Mouse (Mus musculus): ENCODE measurements around the gene Mrvi1.

Gene Mrvi1

DNA sequence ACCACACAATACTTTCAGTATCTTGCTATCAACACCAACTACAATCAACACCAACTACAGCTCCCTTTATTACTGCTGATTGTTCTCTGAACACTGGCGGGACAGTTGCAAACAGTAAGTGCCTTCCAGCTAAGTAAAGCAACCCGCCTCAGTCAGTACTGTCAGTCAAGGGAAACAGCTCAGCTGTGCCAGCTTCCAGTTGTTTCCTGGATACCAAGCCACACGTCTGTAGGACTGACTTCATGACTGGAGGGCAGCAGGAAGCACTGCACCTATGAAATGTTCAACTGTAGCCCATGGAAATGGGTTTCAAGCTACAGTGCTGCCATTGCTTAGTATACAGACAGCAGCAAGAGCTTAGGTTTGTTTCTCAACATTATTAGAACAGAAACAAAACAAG is 147.7 kb downstream of the Mrvi1 start:
- no peak for DNase-seq (ENCODE audit: low spot score in 2 of 2)

DNA sequence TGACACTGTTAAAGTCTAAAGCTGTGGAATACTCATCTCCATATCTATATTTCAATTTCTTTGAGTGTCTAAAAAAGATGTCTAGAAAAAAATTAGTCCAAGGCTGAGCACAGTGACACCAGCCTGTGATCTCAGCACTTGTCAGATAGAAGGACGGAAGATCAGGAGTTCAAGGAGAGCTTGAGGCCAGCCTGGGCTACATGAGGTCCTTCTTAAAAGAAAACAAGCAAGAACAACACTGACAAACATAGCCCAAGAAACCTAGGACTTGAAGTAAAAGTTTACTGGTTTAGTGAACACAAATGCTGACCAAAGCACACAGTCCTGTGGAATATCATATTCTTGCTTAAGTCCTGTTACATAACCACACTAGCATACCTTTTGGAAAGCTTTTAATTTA is 148.2 kb downstream of the Mrvi1 start:
- DNase-seq (ENCODE audit: low spot score in 2 of 2) = no peak

DNA sequence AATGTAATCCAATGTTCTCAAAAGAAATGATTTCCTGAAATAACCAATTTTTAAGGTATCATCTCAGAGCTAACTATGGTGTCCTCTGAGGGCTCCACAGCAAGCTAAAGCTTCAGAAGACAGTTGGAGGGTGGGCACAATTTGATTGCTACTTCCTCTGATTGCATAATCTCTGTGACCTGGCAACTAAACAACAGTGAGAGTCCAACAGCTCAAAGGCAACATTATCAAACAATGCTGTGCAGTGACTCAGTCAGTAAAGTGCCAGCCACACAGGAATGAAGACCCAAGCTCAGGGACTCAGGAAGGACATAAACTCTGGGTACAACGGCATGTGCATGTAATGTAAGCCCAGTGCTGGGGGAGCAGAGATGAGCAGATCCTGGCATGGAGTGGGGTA is 149.2 kb downstream of the Mrvi1 start:
- DNase-seq (ENCODE audit: low spot score in 2 of 2) = no peak

DNA sequence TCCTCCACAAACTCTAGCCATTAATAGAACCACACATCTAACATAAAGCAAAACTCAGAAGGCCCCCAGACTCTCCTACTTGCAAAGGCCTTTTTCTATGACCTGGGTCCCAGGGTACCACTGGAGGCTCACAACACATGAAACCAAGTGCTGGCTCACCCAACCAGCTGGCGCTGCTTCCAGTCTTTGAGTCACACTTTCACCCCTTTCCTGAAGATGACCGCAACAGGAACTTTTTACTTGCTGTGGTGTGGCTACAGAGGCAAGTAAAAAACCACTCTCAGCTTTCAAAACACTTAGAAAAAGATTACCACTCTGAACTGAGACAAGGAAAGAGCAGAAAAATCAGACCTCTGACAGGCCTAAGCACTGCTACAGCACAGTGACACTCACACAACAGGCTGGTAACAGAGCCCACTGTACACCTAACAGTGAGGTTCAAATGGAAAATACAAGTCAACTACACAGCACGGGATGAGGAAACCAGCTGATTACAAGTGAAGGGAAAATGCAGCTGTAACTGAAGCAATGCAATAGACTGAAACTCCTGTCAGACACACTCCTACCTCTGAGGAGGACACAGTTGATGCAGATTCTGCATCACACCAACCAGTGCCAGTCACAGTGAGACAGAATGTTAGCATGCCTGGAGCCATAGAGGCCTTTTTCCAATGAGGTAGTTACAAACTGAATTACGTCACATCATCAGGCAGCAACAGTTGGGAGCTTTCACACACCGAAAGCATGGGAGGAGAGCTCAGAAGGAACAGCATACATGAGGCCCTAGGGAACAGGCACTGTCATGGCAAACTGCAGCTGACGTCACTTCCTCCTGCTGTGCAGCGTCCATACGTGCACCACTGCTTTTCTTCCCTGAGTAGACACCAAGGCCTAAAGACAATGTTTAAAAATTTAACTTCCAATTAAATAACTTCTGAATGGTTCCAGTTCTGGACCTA is 158.0 kb downstream of the Mrvi1 start:
- no peak for DNase-seq (ENCODE audit: low spot score in 2 of 2)

DNA sequence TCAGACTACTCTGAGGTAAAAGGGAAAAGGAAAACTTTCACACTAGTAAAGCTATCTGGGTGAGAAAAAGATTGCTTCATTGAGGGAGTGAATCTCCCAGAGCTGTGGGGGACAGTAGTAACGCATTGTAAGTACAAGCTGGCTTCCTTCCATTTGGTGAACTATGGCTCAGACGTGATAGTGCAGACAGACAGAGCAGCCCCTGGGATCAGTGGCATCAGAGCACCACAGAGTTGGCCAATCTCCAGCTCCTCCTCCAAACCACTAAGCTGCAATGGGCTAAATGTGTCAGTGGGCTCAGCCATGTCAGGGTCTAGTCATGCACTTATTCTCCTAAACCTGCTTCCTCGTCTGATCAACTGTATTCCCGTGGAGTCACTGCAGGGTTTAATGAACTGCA is 158.7 kb downstream of the Mrvi1 start:
- DNase-seq (ENCODE audit: low spot score in 2 of 2) = no peak

DNA sequence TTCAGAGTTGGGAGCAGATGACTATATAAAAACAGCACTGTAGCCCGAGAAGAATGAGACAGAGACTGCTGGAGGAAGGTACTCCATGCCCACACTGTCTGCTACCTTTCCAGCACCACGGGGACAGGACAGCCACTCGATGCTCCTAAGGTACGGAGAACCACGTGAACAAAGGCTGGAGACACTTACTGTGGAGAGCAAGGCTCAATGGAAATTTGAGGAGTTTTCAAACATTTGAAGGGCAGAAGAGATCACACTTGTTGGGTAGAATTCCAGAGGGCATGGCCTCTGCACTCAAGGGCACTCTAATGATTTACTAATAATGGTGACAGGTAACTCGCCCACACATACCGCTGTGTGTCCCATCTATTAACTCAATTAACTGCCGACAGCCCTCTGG is 159.2 kb downstream of the Mrvi1 start:
- no peak for DNase-seq (ENCODE audit: low spot score in 2 of 2)

DNA sequence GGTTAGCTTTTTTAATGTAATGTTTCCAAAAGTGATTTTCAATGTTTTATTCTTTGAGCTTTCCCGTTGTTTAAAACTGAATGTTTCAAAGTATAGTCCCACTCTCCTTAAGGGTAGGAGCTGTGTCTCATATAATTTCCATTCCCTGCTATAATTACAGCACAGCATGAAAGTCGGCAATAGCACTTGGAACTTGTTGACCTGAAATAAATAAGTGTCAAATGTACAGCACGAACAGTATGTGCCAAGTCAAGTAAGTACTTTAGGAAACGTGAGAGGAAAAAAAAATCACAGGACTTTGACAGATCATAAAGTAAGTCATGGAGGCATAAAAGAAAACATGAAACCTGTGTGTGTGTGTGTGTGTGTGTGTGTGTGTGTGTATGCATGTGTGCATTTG is 160.2 kb downstream of the Mrvi1 start:
- DNase-seq (ENCODE audit: low spot score in 2 of 2) = no peak

DNA sequence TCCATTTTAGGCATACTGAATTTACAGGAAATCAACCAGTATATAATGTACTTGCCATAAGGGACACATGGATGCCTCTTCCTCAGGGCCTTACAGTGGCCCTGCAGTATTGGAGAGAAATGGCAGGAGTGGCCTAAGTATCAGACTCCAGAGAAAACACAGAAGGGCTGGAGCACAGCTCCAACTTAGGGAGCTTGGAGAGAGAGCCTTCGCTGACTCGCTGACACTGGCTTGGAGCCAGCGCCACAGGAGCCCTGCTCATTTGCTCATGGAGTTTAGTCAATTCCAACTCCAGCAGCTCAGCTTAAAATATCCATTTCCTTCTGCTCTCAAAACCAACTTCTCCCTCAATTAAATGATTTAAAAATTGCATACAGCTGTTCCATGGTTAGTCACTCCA is 160.6 kb downstream of the Mrvi1 start:
- DNase-seq (ENCODE audit: low spot score in 2 of 2) = no peak

DNA sequence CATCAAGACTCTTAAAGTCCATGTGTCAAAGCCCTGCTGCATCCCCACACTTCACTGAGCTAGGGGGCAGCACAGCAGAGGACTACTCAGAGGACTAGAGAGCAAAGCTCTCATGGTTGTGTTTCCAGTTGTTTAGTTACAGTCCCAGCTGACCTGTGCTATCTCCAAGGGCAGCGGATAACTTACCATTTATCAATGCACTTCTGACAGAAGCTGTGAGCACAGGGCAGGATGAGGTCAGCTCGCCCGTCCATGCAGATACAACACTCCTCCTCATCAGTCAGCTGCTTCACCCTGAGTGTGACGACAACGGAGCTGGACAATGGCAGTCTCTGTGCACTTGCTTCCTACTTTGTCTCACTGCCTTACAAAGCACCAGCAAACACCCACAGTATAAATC is 161.2 kb downstream of the Mrvi1 start:
- no peak for DNase-seq (ENCODE audit: low spot score in 2 of 2)

DNA sequence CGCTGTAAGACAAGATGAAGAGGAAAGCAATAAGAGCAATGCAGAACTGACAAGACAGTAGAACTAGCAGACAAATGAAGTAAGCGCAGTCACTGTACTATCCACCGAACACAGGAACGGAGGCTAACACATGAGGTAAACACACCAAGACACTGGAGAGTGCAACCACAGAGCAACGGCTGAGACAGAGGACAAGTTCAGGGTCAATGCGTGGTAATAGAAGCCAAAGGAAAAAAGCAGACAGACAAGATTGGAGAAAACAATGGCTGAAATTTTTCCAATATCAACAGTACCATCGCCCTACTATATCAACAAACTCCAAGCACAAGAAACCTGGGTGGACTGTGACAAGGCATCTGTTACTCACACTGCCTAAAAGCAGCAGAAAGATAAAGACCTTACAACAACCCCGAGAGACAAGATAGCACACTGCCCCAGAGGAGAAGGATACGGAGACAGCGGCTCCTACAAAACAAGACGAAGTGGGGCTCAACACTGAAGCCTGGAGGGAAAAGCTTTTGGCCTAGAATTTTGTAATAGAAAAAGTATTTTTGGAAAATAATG is 163.4 kb downstream of the Mrvi1 start:
- DNase-seq (ENCODE audit: low spot score in 2 of 2) = no peak

Measured in urinary bladder, postnatal 4 days (tissue).